Mouse (Mus musculus) left cerebral cortex, postnatal 14 days (tissue): Measurements from ENCODE around the gene Nae1. TPM values are rescaled to one million over a fixed set of nuclear protein-coding genes. Genes with fewer than 3 reads are reported as not detected.
"Not testable (repeated sequence)": the region's sequence is repeated elsewhere in the genome, so short reads cannot be mapped to it uniquely, and the experiment has no call there.

Experiments
- DNase-seq, 2 experiments: peaks; one replicate each; pipeline ENCODE4 v3.0.0; 2021 to 2022; ENCODE audit warnings: low spot score in 2 of 2, mixed read lengths in 1 of 2
- intact Hi-C: fragments of 180-260 bp; cut with DNase I; formaldehyde crosslinking; loops from one replicate; pipeline ENCODE4 v1.15.1; 2025
- long read RNA-seq, 2 experiments: library from polyadenylated mRNA; stranded (forward); transcript quantifications; one replicate each; pipeline ENCODE4 v2.0.0; 2021
- total RNA-seq, 2 experiments: library from RNA; stranded (reverse); gene quantifications; 2 replicates each; pipeline ENCODE4 v1.2.3; 2021

Gene Nae1
- 10 to 100 TPM; 50.1 to 52.2 TPM for total RNA-seq
- long read RNA-seq, experiment 1, transcript Nae1-201 (20 exons, 1,808 nt): major isoform, 79 of 93 reads
- long read RNA-seq, experiment 1, partial matches to known transcripts: 3 of 93 reads
- long read RNA-seq, experiment 1, other reads (novel, unspliced or antisense): 9 of 93 reads
- long read RNA-seq, experiment 2, transcript Nae1-201 (20 exons, 1,808 nt): major isoform, 46 of 56 reads
- long read RNA-seq, experiment 2, partial matches to known transcripts: 0 of 56 reads
- long read RNA-seq, experiment 2, other reads (novel, unspliced or antisense): 6 of 56 reads

DNA sequence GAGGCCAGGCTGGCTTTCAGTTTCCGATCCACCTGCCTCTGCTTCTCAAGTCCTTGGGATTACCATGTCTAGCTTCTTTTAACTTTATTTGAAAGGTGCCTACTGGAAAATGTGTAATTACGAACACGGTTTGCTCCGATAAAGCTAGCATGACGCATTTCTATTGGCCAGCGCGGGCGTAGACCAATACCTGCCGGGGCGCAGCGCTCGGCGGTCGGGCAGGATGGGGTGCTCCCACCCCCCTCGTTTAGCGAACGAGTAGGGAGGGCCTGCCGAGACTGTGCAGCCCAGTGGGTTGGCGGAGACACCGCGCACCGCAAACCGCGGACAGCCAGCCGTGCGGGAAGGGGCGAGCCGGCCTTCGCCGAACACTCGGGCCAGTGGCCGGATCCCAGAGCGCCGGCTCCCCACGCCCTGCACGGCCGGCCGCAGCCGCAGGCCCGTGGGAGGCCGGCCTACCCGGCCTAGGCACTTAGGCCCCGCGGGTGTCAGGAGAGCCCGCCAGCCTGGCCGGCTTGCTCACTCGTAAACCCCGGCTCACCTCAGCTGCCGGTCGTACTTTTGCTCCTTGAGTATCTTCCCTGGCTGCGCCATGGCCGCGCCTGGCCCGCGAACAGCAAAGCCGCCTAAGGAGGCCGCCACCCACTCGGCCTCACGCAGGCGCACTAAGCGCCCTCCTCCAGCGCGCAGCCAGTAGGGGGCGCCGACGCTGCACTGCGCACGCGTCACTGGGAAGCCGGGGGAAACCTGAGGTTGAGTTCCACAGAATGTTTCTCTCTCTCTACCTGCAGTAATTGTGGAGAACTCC is at the start of gene Nae1, which contains the start of gene Car7:
Gene Nae1 (minus strand): TSS at position 667 of the 808 bp plus-strand sequence.
Gene Car7 (plus strand): TSS at position 719 of the 808 bp plus-strand sequence.
- peak; percentile 94 to 95 for DNase-seq
- intact Hi-C loops: no loop called here

DNA sequence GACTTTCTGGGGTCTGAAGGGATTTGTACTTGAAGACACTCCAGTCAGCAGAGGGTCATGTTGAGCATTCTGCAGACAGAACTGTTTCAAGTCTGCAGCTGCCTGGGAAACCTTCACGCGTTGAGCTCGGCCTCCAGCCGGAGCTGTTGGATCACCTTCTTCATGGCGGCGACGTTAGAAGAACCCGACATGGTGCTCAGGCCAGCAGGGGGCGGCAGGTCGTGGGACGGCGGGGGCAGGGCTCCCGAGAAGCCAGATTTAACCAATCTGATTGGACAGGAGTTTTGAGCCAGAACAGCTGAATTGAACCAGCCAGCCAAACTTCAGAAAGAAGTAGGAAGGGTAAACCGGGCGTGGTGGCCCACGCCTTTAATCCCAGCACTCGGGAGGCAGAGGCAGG is 43.2 kb upstream of the Nae1 start:
- not testable (repeated sequence) for DNase-seq
- intact Hi-C loops: loop anchor here (10.0 kb wide), 2 partner anchors 233 to 323 kb away; partner anchors contain the start of gene Cklf

DNA sequence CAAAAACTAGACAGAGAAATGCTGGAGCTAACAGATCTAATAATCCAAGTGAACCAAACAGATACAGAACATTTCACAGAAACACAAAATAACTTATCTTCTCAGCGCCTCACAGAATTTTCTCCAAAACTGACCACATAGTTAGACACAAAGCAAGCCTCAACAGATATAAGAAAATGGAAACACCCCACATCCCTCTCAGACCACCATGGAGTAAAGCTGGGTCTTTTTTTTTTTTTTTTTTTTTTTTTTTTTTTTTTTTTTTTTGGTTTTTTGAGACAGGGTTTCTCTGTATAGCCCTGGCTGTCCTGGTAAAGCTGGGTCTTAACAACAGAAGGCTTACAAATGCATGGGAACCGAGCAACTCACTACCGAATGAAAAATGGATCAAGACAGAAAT is 42.4 kb upstream of the Nae1 start:
- intact Hi-C loops: loop anchor here (10.0 kb wide), 2 partner anchors 232 to 322 kb away; partner anchors contain the start of gene Cklf
- DNase-seq: no peak

DNA sequence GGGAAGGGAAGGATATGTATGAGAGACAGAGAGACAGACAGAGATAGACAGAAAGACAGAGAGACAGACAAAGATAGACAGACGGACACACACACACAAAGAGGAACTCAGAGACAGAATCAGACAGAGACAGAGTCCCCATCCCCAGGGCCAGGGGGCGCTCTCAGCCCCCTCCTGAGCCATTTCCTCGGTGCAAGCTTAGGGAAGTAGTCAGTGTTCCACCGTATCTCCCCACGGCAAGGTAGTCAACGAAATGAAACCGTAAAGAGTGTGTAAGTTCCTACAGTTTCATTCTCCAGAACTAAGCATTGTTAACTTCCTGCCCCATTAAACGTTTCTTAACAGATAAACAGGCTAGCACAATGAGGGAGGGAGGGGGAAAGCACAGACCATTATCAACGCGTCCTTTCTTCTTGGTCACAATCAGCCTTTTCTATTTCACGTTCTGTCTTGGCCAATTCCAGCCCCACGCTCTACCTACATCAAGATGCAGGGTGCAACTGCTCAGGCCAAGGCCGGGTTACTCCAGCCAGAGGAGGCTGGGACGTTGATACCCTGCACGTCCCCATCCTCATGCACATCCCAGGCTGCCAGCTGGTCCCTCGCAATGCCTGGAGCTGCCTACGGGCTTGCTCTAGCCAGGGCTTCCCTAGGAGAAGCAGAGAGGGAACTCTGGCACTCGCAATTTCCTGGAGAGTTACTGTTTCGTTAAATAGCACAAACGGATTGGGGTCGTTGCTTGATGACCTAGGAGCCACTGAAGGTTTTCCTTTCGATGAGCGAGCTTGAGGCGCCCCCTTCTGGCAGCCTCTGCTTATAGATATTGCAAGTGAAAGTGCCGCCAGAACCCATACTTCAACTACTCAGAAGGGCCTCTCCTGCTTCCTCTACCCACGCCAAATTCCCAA is 36.3 kb upstream of the Nae1 start:
- DNase-seq: peak; percentile 73 to 86
- intact Hi-C loops: loop anchor here (5.0 to 10.0 kb wide), 3 partner anchors 33 to 316 kb away; partner anchors contain the start of gene Cklf

DNA sequence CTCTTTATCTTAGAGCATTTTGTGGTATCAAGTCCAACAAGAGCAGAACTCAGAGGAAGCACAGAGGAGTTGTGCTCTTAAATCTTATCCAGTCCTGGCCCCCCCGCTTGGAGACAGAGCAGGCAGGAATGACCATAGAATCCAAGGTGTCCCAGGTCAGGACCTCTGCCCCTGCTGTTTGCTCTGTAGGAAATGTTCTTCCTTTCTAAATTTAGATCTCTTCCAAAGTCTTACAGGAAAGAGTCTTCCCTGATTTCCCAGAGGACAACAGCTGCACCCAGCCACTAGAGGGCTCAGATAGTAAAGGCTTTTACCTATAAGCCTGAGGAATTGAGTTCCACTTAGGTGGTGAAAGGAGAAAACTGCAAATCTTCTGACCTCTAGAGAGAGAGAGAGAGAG is 35.1 kb upstream of the Nae1 start:
- intact Hi-C loops: no loop called here
- peak; percentile 43 for DNase-seq

DNA sequence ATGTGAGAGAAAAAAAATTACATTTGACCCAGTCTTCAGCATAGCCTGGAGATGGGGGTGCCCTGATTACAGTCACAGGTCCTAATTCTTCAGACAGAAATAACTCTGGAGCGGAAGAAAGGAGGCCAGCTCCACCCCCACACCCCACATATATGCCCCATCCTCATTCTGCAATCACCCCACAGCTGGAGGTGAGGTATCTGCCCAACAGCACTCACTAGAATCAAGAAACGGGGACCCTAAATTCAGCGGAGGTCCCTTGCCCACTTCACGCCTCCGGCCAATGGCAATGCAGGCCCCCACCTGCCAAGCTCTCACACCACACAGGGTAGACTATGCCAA is 31.0 kb upstream of the Nae1 start:
- intact Hi-C loops: no loop called here
- no peak for DNase-seq

DNA sequence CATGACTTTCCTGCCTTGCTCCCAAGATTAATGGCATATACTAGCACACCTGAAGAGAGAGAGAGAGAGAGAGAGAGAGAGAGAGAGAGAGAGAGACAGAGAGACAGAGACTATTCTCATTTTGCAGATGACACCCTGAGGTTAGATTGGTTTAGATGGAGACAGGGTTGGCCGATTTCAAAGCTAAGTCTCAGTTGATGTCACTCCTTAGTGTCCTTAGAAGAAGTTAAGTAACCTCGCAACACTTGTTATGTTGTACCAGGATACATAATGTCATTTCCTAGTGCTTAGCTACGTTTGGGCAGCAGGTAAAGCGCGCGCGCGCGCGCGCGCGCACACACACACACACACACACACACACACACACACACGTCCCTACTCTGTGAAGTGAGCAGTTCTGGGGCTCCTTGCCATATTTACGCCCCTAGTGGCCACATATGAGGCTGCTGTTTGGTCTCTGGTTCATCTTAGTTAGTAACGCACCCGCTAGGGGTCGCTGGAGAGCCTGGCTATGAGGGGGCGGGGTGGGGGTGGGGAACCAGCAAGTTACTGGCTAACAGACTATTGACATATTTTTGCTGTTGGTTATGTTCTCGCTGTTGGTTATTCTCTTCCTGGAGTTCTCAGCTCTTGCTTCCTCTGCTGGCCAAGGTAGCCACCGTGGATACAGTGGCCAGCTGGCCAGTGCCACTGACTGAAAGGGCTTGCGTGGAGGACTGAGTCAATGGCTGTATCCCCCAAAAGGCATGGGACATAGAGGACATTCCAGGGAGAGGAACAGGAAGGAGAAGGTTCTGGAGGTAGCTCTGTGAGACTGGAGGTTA is 30.4 kb upstream of the Nae1 start:
- intact Hi-C loops: no loop called here
- DNase-seq: peak; percentile 84 to 95

DNA sequence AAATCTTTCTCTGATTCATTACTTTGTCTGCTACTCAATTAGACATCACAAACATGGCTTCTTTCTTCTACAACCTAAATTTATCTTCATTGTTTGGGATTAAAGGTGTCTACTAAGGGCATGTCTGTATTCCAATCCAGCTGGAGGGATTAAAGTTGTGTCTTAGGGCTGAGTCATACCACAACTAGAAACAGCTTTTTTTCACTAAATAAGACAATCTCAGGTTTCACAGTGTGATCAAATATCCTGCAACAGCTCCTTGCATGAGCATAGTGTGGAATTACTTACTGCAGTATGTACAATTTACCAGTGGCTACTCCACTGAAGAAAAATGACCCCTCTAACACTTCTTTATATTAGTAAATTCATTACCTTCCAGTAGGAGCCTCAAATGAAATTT is 26.3 kb upstream of the Nae1 start:
- intact Hi-C loops: no loop called here

DNA sequence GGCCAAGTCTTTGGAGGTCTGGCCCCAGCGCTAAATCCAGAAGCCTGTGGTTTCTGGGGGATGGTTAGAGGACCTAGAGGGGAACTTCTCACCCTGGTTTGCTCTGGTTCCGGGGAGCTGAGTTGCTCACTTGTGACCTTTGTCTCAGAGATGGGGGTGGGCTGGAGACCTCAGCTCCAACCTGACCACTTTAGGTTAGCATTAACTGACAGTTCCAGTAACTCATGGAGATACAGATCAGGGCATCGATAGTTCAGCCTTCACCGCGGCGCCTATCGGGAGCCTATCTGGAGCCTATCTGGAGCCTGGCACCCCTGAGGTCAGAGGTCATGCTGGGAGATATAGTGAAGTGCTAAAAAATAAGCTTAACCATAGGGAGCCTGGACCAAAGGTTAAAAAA is 22.8 kb upstream of the Nae1 start:
- no peak for DNase-seq
- intact Hi-C loops: no loop called here

More for the DNA sequence above, 26.3 kb upstream of the Nae1 start:
- DNase-seq: no peak

DNA sequence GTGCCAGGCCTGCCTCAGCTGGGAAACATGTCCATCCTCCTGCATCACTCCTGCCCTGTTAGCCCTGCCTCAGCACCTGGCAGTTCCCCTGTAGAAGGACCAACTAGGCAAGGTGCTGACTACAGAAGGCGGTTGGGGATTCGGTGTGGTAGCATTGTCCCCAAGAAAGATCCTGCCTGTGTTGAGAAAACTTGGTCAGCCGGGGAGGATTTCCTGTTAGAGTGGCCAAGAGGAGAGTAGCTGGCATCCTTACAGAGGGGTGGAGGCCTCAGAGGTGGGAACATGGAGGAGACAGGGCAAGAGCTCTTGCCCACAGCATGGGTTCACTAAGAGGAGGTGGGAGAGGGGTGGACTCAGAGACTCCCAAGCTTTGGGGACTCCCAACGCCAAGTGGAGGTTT is 20.8 kb upstream of the Nae1 start:
- intact Hi-C loops: no loop called here
- DNase-seq: no peak

DNA sequence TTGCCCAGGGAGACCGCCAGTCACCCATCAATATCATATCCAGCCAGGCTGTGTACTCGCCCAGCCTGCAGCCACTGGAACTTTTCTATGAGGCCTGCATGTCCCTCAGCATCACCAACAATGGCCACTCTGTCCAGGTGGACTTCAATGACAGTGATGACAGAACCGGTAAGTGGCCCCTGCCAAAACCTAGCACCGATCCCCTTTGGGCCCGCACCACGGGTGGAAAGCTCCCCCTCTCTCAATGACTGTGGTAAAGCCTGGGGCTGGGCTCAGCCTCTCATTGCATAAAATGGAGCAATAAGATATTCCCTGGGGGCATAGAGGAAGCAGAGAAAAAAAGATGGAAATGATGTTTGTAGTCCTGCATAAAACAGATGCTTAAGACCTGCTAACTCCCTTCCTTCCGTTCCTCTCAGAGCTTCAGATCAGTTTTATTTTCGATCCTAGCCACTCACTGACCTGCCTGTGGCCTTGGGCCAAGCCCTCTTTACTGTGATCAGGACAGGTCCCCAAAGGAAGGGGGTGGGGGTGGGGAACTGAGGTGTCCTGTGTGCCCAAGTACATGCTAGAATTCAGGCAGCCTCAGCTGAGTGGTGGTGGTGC is 9.1 kb upstream of the Nae1 start:
- intact Hi-C loops: no loop called here

DNA sequence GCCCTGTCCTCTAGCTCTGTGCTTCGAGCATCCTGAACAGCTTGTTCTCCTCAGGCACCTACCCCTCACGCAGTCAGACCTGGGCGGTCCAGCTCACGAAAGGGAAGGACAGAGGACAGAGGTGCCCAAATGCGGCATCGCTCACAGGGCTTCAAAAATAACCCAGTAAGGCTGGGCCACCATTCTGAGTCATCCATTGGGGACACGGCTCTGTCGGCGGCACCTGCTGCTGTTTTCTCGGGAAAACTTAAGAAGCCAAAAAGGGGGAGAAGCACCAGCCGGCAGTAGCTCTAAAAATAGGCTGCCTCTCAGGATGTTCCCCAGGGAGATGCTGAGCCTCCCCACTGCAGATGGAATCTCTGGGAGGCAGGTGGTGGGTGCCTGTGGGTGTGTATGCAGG is 7.7 kb upstream of the Nae1 start:
- DNase-seq: peak; percentile 79 to 86
- intact Hi-C loops: no loop called here

More for the DNA sequence above, 9.1 kb upstream of the Nae1 start:
- DNase-seq: no peak

DNA sequence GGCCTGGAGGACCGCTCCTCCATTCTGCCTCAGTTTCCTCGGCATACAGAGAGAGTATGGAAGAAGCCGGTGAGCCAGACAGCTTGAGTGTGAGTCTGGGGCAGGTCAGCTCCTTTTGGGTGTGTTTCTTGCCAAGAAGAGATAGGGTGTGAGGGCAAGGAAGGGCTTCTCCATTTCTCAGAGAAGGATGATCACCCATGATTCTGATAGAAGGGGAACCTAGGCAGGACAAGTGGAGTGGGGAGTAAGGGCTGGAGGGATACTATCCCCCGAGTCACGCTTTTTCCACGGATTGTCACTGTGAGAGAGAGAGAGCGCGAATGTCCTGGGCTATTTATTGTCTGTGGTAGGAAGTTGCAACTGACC is 7.1 kb upstream of the Nae1 start:
- intact Hi-C loops: no loop called here
- no peak for DNase-seq

DNA sequence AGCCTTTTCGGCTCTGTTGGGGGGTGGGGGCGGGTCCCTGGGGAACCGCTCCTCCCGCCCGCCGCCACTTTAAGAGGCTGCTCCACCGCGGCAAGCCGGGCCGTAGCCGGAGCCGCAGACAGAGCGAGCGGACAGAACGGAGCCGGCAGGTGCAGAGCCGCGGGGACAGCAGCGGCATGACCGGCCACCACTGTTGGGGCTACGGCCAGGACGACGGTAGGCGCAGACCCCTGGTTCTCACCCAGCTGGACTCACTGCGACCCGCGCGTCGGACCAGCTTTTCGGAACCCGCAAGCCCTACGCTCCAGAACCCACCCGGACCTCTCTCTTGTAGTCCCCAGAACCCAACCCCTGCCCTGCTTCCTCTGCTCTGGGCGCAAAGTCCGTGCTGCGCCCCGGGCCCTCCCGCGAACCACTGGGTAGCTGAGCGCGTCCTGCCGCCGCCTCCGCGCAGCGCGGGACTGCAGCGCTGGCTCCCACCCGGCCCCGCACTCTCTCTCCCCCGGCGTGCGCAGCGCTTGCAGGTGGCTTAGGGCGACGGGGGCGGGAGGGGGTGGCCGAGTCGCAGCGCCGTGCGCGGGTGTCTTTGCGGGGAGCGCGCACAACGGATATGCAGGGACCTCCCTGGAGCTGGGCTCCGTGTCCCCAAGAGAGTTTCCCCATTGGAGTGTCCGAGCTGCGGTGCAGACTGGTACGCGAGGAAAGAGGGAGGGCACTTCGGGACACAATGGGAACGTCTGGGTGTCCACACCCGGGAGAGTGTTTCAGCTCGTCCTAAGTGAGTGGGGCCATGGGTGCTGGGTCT is 6.5 kb upstream of the Nae1 start:
- DNase-seq: peak in 1 of 2 experiments; percentile 55

DNA sequence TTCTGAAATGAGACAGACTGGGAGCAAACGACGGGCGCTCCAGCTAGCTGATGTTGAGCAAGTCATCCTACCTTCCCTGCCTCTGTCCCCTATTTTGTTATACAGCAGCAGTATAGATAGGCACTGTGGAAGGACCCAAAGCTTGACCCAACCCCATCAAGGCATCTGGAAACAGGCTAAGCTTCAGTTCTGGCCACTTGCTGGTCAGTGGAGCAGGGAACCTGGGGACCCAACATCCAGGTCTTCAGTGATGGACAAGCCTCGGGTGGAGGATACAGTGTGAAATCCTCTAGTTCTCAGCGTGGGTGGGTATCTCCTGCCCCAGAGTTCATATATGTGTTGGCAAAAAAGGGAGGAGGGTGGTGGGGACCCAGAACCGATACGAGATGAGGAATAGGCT is 5.8 kb upstream of the Nae1 start:
- intact Hi-C loops: no loop called here
- DNase-seq: no peak

More for the DNA sequence above, 6.5 kb upstream of the Nae1 start:
- intact Hi-C loops: no loop called here

DNA sequence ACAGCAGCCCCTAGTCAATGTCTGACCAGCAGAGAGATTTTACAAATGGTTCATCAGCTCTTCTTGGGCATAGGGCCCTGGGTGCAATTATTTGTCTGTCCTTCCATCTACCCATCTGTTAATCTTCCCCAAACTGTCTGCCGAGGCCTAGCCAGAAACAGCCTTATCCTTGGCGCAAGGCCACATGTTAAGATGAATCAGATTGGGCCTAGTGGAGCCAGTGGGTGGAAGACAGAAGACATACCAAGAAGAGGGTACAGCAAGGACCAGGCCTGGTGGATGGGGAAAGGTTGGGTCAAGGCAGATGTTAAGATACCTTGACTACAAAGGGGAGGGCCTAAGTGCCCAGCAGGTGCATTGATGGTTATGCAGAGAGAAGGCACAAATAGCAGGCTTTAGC is 5.1 kb upstream of the Nae1 start:
- intact Hi-C loops: loop anchor here (5.0 kb wide), 1 partner anchor 33 kb away; no protein-coding TSS in a partner anchor
- peak in 1 of 2 experiments; percentile 57 for DNase-seq

DNA sequence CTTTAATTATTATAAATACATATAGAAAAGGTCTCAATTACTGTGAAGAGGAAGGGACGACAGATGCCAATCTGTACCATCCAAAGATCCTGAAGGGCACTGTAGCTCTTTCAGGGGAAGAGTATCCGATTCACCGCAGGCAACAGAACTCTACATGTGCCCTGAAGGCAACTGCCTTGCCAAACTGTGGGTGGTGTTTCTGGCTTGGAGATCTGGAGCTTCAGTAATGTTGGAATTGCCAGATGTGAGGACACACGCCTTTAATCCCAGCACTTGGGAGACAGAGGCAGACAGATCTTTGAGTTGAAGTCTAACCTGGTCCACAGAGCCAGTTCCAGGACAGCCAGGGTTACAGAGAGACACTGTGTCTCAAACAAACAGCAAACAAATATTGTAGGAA is 4.5 kb upstream of the Nae1 start:
- DNase-seq: peak in 1 of 2 experiments; percentile 49
- intact Hi-C loops: loop anchor here (5.0 kb wide), 1 partner anchor 33 kb away; no protein-coding TSS in a partner anchor
